Mouse (Mus musculus) hindbrain, embryonic 10.5 days (tissue): ENCODE data around the gene Gstt3. TPM values are rescaled to one million over a fixed set of nuclear protein-coding genes. Genes with fewer than 3 reads are reported as not detected.
"Not testable (repeated sequence)": the region's sequence is repeated elsewhere in the genome, so short reads cannot be mapped to it uniquely, and the experiment has no call there.

ENCODE experiments used
- DNase-seq: peaks from one replicate; pipeline ENCODE4 v3.0.0-alpha.2; 2017; ENCODE audit warnings: low spot score
- H3K27ac ChIP-seq: fragments of 300-500 bp; sonication (generic); 2 replicates; pipeline ENCODE4 v1.5.1; 2016; ENCODE audit warnings: mild to moderate bottlenecking, moderate library complexity
- H3K27me3 ChIP-seq: fragments of 300-500 bp; sonication (generic); 2 replicates; pipeline ENCODE4 v1.6.1; 2016; ENCODE audit warnings: mild to moderate bottlenecking; ENCODE audit not compliant: poor library complexity, insufficient read depth, severe bottlenecking
- H3K36me3 ChIP-seq: fragments of 300-500 bp; sonication (generic); 2 replicates; pipeline ENCODE4 v1.6.1; 2016; ENCODE audit warnings: mild to moderate bottlenecking, moderate library complexity
- H3K4me1 ChIP-seq: fragments of 300-500 bp; sonication (generic); replicated peaks from 2 replicates; pipeline ENCODE4 v1.6.1; 2016; ENCODE audit warnings: mild to moderate bottlenecking
- H3K4me3 ChIP-seq: fragments of 300-500 bp; sonication (generic); 2 replicates; pipeline ENCODE4 v1.5.1; 2016; ENCODE audit warnings: mild to moderate bottlenecking, moderate library complexity
- H3K9me3 ChIP-seq: fragments of 300-500 bp; sonication (generic); 2 replicates; pipeline ENCODE4 v1.6.1; 2016; ENCODE audit warnings: mild to moderate bottlenecking, moderate library complexity
- WGBS: fragments of 180-500 bp; shearing (Covaris S2); methylation state at CpG from one replicate; pipeline ENCODE4 v1.1.7; 2016; 5-methylcytosine and 5-hydroxymethylcytosine counted together
- polyA plus RNA-seq: library from polyadenylated mRNA; unstranded; fragments of >200 nt; fragmentation: Nextera tagmentation; extraction: Ambion mirVana; gene quantifications from 2 replicates; pipeline ENCODE4 v1.2.1, GENCODE M21; 2016

Gstt3 gene
- polyA plus RNA-seq, 1 experiment from 2014 or later = 1.9 TPM

GRCm38 (mm10) chr10:75774102-75774501 lies 7.1 kb downstream of the Gstt3 start:
- Histone ChIP-seq H3K9me3 (no peaks in the 10 kb centered on the region), H3K4me3 (no peak overlapping the region), H3K27me3 (peaks cover 17% of the 10 kb centered on the region; the same call in 1 of the 2 replicates), H3K4me1 (peaks cover 16% of the 10 kb centered on the region), H3K36me3 (peaks cover 6% of the 10 kb centered on the region; the same call in 1 of the 2 replicates), H3K27ac (no peak overlapping the region)
- DNase-seq = no peak
- 94% methylated on average over 5 of the region's 5 CpGs for WGBS

DNA sequence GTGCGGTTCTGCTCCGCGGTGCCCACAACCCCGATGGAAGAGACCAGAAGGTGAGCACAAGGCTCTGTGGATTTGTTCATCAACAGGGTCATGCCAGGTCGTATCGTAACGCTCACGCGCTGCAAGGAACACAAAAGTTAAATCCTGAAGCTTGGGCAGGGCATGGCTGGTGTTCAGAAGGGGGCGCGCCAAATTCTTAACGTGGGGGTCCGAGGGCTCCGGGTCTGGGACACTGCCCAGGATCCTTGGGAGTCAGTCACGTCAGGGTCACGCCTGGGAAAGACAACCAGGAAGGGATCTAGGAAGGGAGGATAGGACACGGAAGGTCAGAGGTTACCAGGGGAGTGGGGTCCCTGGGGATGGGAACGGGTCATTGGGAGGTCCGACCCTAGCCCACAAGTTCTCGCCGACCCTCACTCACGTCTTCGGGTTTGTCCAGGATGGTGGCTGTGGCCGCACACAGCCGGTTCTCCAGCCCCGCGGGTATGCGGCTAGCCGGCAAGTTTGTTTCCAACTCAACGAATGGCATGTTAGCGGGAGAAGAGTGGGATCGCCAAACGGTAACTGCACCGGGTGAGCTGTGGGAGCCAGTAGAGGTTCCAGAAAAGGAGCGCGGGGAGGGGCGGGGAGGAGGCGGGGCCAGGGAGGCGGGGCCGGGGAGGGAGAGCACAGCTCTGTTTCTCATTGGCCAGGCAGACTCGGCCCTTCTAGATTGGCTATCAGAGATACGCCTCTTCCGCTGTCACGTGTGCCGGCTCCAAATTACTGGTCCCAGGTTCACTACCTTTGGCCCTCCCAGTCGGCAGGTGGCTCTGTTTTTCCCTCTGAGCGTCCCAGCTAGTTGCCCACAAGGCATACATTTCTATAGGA lies 8.2 kb downstream of the Gstt3 start, which contains the start of gene Ddt:
TSS of gene Ddt (minus strand) at position 620 of the 870 bp plus-strand sequence.
- peak within 1 kb of the TSS; percentile 66 for H3K4me3 ChIP-seq
- peaks cover 6% of the 10 kb centered on the region; the same call in 1 of the 2 replicates for H3K36me3 ChIP-seq
- peak within 1 kb of the TSS; percentile 82 for H3K27ac ChIP-seq
- under 1% methylated on average over 47 of the region's 47 CpGs for WGBS
- no peaks in the 10 kb centered on the region for H3K9me3 ChIP-seq
- H3K27me3 ChIP-seq = peaks cover 9% of the 10 kb centered on the region; the same call in 1 of the 2 replicates
- peak; percentile 92 for DNase-seq
- peaks cover 16% of the 10 kb centered on the region for H3K4me1 ChIP-seq

GRCm38 (mm10) chr10:75767756-75768155 lies 13.5 kb downstream of the Gstt3 start:
- H3K9me3 ChIP-seq, H3K36me3 ChIP-seq, DNase-seq, H3K27ac ChIP-seq, H3K27me3 ChIP-seq, H3K4me3 ChIP-seq: not testable (repeated sequence)
- WGBS = 43% methylated on average over 5 of the region's 5 CpGs
- peaks cover 29% of the 10 kb centered on the region for H3K4me1 ChIP-seq

DNA sequence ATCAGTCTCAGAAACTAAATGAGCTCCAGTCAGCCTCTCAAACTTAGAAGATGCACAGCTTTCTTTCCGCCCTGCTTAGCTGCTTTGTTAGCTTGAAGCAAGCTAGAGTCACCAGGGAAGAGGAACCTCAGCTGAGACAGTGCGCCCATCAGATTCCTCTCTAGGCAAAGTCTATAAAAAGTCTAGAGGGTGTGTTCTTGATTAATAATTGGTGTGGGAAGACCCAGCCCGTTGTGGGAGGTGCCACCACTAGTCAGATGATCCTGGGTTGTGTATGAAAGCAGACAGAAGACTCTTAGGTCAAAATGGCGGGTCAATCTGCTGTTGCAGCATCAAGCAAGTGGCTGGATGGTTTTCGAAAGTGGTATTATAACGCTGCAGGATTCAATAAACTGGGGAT lies 14.4 kb downstream of the Gstt3 start:
- Histone ChIP-seq H3K4me1 (peaks cover 26% of the 10 kb centered on the region), H3K27me3 (no peaks in the 10 kb centered on the region), H3K36me3 (peaks cover 13% of the 10 kb centered on the region; the same call in 1 of the 2 replicates), H3K9me3 (no peaks in the 10 kb centered on the region), H3K27ac (no peak overlapping the region), H3K4me3 (no peak overlapping the region)
- no peak for DNase-seq
- 86% methylated on average over 6 of the region's 6 CpGs for WGBS

- H3K4me1 ChIP-seq = peaks cover 26% of the 10 kb centered on the region
- DNase-seq = peak; percentile 84
- peaks cover 28% of the 10 kb centered on the region for H3K36me3 ChIP-seq
- peak overlapping the region; percentile 93 for H3K4me3 ChIP-seq
- WGBS = 1% methylated on average over 27 of the region's 27 CpGs
- no peaks in the 10 kb centered on the region for H3K9me3 ChIP-seq
- no peaks in the 10 kb centered on the region for H3K27me3 ChIP-seq
- peak overlapping the region; percentile 90 for H3K27ac ChIP-seq
These were observed 16.4 kb downstream of the Gstt3 start for GRCm38 (mm10) chr10:75764519-75765473.

GRCm38 (mm10) chr10:75763682-75764518 lies 17.3 kb downstream of the Gstt3 start, which contains the start of gene Cabin1:
Gene Cabin1 (minus strand): TSS chr10:75764341.
- DNase-seq = peak; percentile 99
- under 1% methylated on average over 61 of the region's 61 CpGs for WGBS
- H3K27me3 ChIP-seq = no peaks in the 10 kb centered on the region
- peak within 1 kb of the TSS; percentile 90 for H3K27ac ChIP-seq
- no peaks in the 10 kb centered on the region for H3K9me3 ChIP-seq
- H3K36me3 ChIP-seq = peaks cover 36% of the 10 kb centered on the region
- peak within 1 kb of the TSS; percentile 93 for H3K4me3 ChIP-seq
- peaks cover 26% of the 10 kb centered on the region for H3K4me1 ChIP-seq

GRCm38 (mm10) chr10:75762413-75762812 lies 18.8 kb downstream of the Gstt3 start:
- DNase-seq = no peak
- WGBS = 96% methylated on average over 3 of the region's 3 CpGs
- peak overlapping the region; percentile 13; the same call in 1 of the 2 replicates for H3K4me3 ChIP-seq
- peaks cover 51% of the 10 kb centered on the region for H3K36me3 ChIP-seq
- peaks cover 26% of the 10 kb centered on the region for H3K4me1 ChIP-seq
- 0 out of 2 replicates have a peak, but pooled peaks cover 4% of the 10 kb centered on the region for H3K9me3 ChIP-seq
- H3K27ac ChIP-seq = no peak overlapping the region
- H3K27me3 ChIP-seq = no peaks in the 10 kb centered on the region

GRCm38 (mm10) chr10:75760311-75760710 lies 20.9 kb downstream of the Gstt3 start:
- no peak overlapping the region for H3K4me3 ChIP-seq
- H3K27me3 ChIP-seq = no peaks in the 10 kb centered on the region
- H3K9me3 ChIP-seq = 0 out of 2 replicates have a peak, but pooled peaks cover 4% of the 10 kb centered on the region
- peaks cover 69% of the 10 kb centered on the region for H3K36me3 ChIP-seq
- peaks cover 26% of the 10 kb centered on the region for H3K4me1 ChIP-seq
- H3K27ac ChIP-seq = no peak overlapping the region
- DNase-seq = no peak
- WGBS = 96% methylated on average over 3 of the region's 3 CpGs

DNA sequence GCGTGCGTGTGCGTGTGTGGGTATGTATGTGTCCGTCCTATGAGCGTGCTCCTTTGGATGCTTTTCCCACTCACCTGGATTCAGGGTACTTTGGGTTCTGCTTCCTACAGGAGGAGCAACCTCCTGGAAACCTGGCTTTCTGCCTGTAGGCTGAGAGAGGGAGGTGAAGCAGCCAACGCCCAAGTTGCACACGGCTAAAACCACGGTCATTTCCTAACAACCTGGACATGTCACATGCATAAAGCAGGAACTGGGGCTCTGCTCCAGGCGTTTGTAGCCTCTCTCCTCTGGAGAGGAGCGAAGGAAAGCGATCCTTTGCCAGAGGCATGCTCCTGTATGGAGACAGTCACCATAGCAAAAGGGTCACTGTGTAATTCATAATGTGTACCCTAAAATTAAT lies 24.5 kb downstream of the Gstt3 start:
- H3K27ac ChIP-seq = no peak overlapping the region
- WGBS = 95% methylated on average over 11 of the region's 11 CpGs
- no peak overlapping the region for H3K4me3 ChIP-seq
- H3K27me3 ChIP-seq = no peaks in the 10 kb centered on the region
- H3K36me3 ChIP-seq = peaks cover 97% of the 10 kb centered on the region
- 0 out of 2 replicates have a peak, but pooled peaks cover 4% of the 10 kb centered on the region for H3K9me3 ChIP-seq
- no peaks in the 10 kb centered on the region for H3K4me1 ChIP-seq
- DNase-seq = no peak

DNA sequence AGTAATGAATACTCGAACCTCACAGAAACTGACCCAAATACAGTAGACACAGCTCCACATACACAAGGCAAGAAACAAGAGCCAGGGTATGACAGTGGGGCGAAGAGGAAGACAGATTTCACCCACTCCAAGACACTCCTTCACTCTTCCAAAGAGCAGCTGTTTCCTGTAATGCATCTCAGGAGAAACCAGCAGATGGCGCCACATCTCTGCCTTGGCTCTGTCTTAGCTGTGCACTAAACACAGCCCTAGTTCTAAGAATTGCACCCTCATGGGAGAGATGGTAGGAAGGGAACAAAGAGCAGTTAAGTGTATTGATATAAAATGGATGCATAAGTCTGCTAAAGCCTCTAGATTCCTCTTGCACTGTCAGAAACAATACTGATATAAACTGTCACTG lies 37.2 kb downstream of the Gstt3 start:
- H3K36me3 ChIP-seq = peaks cover 98% of the 10 kb centered on the region
- H3K4me1 ChIP-seq = no peaks in the 10 kb centered on the region
- DNase-seq = peak; percentile 78
- no peak overlapping the region for H3K4me3 ChIP-seq
- WGBS = 48% methylated on average over 3 of the region's 3 CpGs
- no peak overlapping the region for H3K27ac ChIP-seq
- no peaks in the 10 kb centered on the region for H3K27me3 ChIP-seq
- no peaks in the 10 kb centered on the region for H3K9me3 ChIP-seq

DNA sequence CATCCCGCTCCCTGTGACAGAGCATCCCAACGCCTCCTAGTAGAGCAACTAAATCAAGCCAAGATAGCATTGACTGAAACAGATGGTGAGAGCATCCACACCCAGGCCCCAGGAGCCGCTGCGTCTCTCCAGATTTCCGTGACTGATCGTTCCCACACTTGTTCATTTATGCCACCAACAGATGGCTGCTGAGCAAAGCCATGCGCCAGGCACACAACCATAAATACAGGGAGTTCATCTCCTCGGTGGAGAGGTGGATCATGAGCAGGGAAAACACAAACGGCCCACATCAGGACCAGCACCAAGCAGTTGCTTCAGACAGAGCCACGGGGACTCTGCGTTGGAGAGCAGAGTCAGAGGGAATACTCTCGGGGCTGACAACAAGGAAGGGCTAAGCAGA lies 37.8 kb downstream of the Gstt3 start:
- Histone ChIP-seq H3K27ac (no peak overlapping the region), H3K9me3 (no peaks in the 10 kb centered on the region), H3K4me3 (no peak overlapping the region), H3K4me1 (no peaks in the 10 kb centered on the region), H3K27me3 (no peaks in the 10 kb centered on the region), H3K36me3 (peaks cover 98% of the 10 kb centered on the region)
- DNase-seq = no peak
- WGBS = 93% methylated on average over 12 of the region's 12 CpGs

DNA sequence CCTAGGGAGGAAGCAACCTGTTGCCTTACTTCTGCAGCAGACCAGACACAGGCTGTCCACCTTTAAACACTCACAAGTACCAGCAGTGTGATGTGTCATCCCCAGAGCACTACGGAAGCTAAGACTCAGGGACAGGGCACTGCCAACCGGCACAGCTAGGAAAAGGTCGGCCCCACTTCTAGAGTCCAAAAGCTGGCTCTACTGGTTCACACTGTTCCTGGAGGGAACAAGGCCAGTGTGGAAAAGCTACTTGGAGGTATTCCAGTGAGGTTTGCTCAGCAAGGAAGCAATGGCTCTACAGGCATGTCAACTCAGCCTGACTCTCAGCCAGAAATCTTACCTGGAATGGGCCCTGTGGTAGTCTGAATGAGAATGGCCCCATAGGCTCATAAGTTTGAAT lies 40.3 kb downstream of the Gstt3 start:
- Histone ChIP-seq H3K4me1 (no peaks in the 10 kb centered on the region), H3K27me3 (no peaks in the 10 kb centered on the region), H3K9me3 (no peaks in the 10 kb centered on the region), H3K36me3 (peaks cover 97% of the 10 kb centered on the region), H3K4me3 (no peak overlapping the region), H3K27ac (no peak overlapping the region)
- no peak for DNase-seq
- WGBS = 88% methylated on average over 3 of the region's 3 CpGs
